ENCODE assay signal across 9 mouse cellular contexts in genomic region chr12:55506029-55506330, GRCm38 (mm10). TPM values are rescaled to one million over a fixed set of nuclear protein-coding genes. Genes with fewer than 3 reads are reported as not detected.
DNase-seq lines count a peak whose midpoint lies in the region; ATAC-seq and TF ChIP-seq lines count a peak whose summit lies in the region.
"Had no signal": no experiment of that assay in that cellular context is flagged by ENCODE, and none has a peak within 500 bp of the region (broad histone marks: within the 10 kb centered on the region; RNA-seq: fewer than 3 reads in every experiment).

No protein-coding gene starts in this region.

- no peak for TF ChIP-seq POLR2A in embryonic fibroblast, embryonic 13.5 days (IDR thresholded peaks at IDR 0.05; ENCODE audit: low read depth, low read length)

- TF ChIP-seq CTCF in embryonic fibroblast, embryonic 13.5 days (IDR thresholded peaks at IDR 0.05; ENCODE audit: borderline replicate concordance, insufficient read depth, low read length) = peak; percentile 85

- H3K9me3 ChIP-seq in midbrain, embryonic 10.5 days (replicated peaks) = no peaks in the 10 kb centered on the region
- no peaks in the 10 kb centered on the region for H3K9me3 ChIP-seq in midbrain, embryonic 16.5 days (replicated peaks; ENCODE audit: control insufficient read depth, low read length, poor library complexity, severe bottlenecking)
- H3K9me3 ChIP-seq in limb, embryonic 11.5 days (ENCODE audit: control insufficient read depth, low read length) = no peaks in the 10 kb centered on the region
- H3K9me3 ChIP-seq: neural tube, embryonic 13.5 days had no signal

- no peak overlapping the region for H3K4me2 ChIP-seq in midbrain, embryonic 16.5 days (ENCODE audit: low read length)
- H3K4me2 ChIP-seq in limb, embryonic 11.5 days (ENCODE audit: low read depth, severe bottlenecking) = no peak overlapping the region
- H3K4me2 ChIP-seq: neural tube, embryonic 13.5 days had no signal

- H3K4me3 ChIP-seq in midbrain, embryonic 10.5 days = no peak overlapping the region
- H3K4me3 ChIP-seq in midbrain, embryonic 16.5 days (ENCODE audit: low read depth, low read length) = no peak overlapping the region
- H3K4me3 ChIP-seq in embryonic fibroblast, embryonic 13.5 days (ENCODE audit: insufficient read depth, low read length) = no peak overlapping the region
- no peak overlapping the region for H3K4me3 ChIP-seq in limb, embryonic 11.5 days (ENCODE audit: low read depth, low read length)
- H3K4me3 ChIP-seq: neural tube, embryonic 13.5 days had no signal

- H3K4me1 ChIP-seq in midbrain, embryonic 10.5 days = no peaks in the 10 kb centered on the region
- H3K4me1 ChIP-seq in midbrain, embryonic 16.5 days (ENCODE audit: control insufficient read depth, insufficient read depth, low read length) = no peaks in the 10 kb centered on the region
- no peaks in the 10 kb centered on the region for H3K4me1 ChIP-seq in embryonic fibroblast, embryonic 13.5 days (ENCODE audit: control insufficient read depth, insufficient read depth, low read length)
- H3K4me1 ChIP-seq in limb, embryonic 11.5 days (ENCODE audit: control insufficient read depth, insufficient read depth, low read length) = no peaks in the 10 kb centered on the region
- H3K4me1 ChIP-seq: neural tube, embryonic 13.5 days had no signal

- no peaks in the 10 kb centered on the region for H3K36me3 ChIP-seq in midbrain, embryonic 10.5 days
- no peaks in the 10 kb centered on the region for H3K36me3 ChIP-seq in midbrain, embryonic 16.5 days (ENCODE audit: control insufficient read depth, insufficient read depth, low read length)
- no peaks in the 10 kb centered on the region for H3K36me3 ChIP-seq in limb, embryonic 11.5 days (ENCODE audit: control insufficient read depth, insufficient read depth, low read length)
- H3K36me3 ChIP-seq: neural tube, embryonic 13.5 days had no signal

- no peak overlapping the region for H3K27ac ChIP-seq in midbrain, embryonic 10.5 days (replicated peaks)
- H3K27ac ChIP-seq in midbrain, embryonic 16.5 days (ENCODE audit: low read length) = no peak overlapping the region
- no peak overlapping the region for H3K27ac ChIP-seq in embryonic fibroblast, embryonic 13.5 days (ENCODE audit: insufficient read depth, low read length)
- H3K27ac ChIP-seq in limb, embryonic 11.5 days (replicated peaks; ENCODE audit: low read depth, low read length) = no peak overlapping the region
- H3K27ac ChIP-seq: neural tube, embryonic 13.5 days had no signal

- peaks cover 4% of the 10 kb centered on the region; the same call in 1 of the 2 replicates for H3K27me3 ChIP-seq in midbrain, embryonic 10.5 days (ENCODE audit: low read depth, poor library complexity, severe bottlenecking)
- H3K27me3 ChIP-seq in midbrain, embryonic 16.5 days (ENCODE audit: control insufficient read depth, insufficient read depth, low read depth, low read length) = no peaks in the 10 kb centered on the region
- no peaks in the 10 kb centered on the region for H3K27me3 ChIP-seq in limb, embryonic 11.5 days (ENCODE audit: control insufficient read depth, insufficient read depth, low read length)

- 2% methylated on average over 6 of the region's 6 CpGs for WGBS in midbrain, embryonic 10.5 days
- 3% methylated on average over 6 of the region's 6 CpGs for WGBS in midbrain, embryonic 16.5 days
- WGBS in limb, embryonic 11.5 days = under 1% methylated on average over 6 of the region's 6 CpGs

- no peak for ATAC-seq in midbrain, embryonic 16.5 days
- ATAC-seq in limb, embryonic 11.5 days (ENCODE audit: insufficient number of reproducible peaks, low FRiP score, low TSS enrichment, low read depth) = no peak

- DNase-seq in cerebellum, adult 18-20 months = peak; percentile 48 to 66
- no peak for DNase-seq in cerebellum, adult 11 months
- peak; percentile 76 for DNase-seq in midbrain, embryonic 10.5 days (ENCODE audit: low spot score)
- peak; percentile 85 for DNase-seq in adipocyte (ENCODE audit: low spot score)
- DNase-seq in limb, embryonic 11.5 days (ENCODE audit: low spot score) = peak; percentile 91
- peak; percentile 85 for DNase-seq in retina, postnatal 1 day

- no peak overlapping the region for H3K9ac ChIP-seq in midbrain, embryonic 16.5 days (ENCODE audit: low read depth, low read length)
- no peak overlapping the region for H3K9ac ChIP-seq in limb, embryonic 11.5 days (ENCODE audit: low read length)
- H3K9ac ChIP-seq: neural tube, embryonic 13.5 days had no signal

RNA-seq across cellular contexts. Expression of gene Nfkbia, which starts 13.5 kb away (rescaled TPM):
- 39.0 and 43.8 TPM in 2 replicates for polyA plus RNA-seq in midbrain, embryonic 10.5 days (2016; fragmentation: Nextera tagmentation; extraction: Ambion mirVana)
- 55.2 and 64.3 TPM in 2 replicates for polyA plus RNA-seq in midbrain, embryonic 16.5 days (2015; fragmentation: Nextera tagmentation; extraction: Ambion mirVana)
- polyA plus RNA-seq in embryonic fibroblast, embryonic 13.5 days (2011; ENCODE audit: insufficient read length, low read depth, missing spikeins) = 40.4 and 40.8 TPM in 2 replicates
- polyA plus RNA-seq in limb, embryonic 11.5 days (2014; fragmentation: Nextera tagmentation; extraction: Ambion mirVana) = 65.1 and 70.4 TPM in 2 replicates

RNA-seq across cellular contexts. Expression of gene Aldoart2, which starts 59.1 kb away (rescaled TPM):
- polyA plus RNA-seq in midbrain, embryonic 10.5 days (2016; fragmentation: Nextera tagmentation; extraction: Ambion mirVana) = not detected in 2 replicates
- polyA plus RNA-seq in midbrain, embryonic 16.5 days (2015; fragmentation: Nextera tagmentation; extraction: Ambion mirVana) = not detected in 2 replicates
- polyA plus RNA-seq in embryonic fibroblast, embryonic 13.5 days (2011; ENCODE audit: insufficient read length, low read depth, missing spikeins) = 0.33 TPM in 1 of 2 replicates, not detected in the other
- not detected in 2 replicates for polyA plus RNA-seq in limb, embryonic 11.5 days (2014; fragmentation: Nextera tagmentation; extraction: Ambion mirVana)
